Mouse (Mus musculus) MN1 (cell line): ENCODE data around the gene Aip.

Experiments used
- DNase-seq: peaks from one replicate; pipeline ENCODE4 v3.0.0-alpha.2; 2016; ENCODE audit warnings: low spot score

Gene Aip

GRCm38 (mm10) chr19:4113186-4113805 is 12.4 kb downstream of the Aip start:
- DNase-seq, result peak; percentile 92

GRCm38 (mm10) chr19:4112063-4112960 is 13.3 kb downstream of the Aip start:
- no peak for DNase-seq

- no peak for DNase-seq
Measured at GRCm38 (mm10) chr19:4108535-4108934, 17.1 kb downstream of the Aip start.

GRCm38 (mm10) chr19:4106654-4107053 is 19.0 kb downstream of the Aip start:
- DNase-seq, result no peak

GRCm38 (mm10) chr19:4104675-4105194 is 20.9 kb downstream of the Aip start:
- DNase-seq, result no peak

GRCm38 (mm10) chr19:4103792-4104191 is 21.9 kb downstream of the Aip start:
- no peak for DNase-seq

- no peak for DNase-seq
Measured at GRCm38 (mm10) chr19:4103294-4103693, 22.4 kb downstream of the Aip start.

- no peak for DNase-seq
Measured at GRCm38 (mm10) chr19:4102626-4103025, 23.0 kb downstream of the Aip start.

GRCm38 (mm10) chr19:4102049-4102448 is 23.6 kb downstream of the Aip start:
- no peak for DNase-seq

- DNase-seq, result peak; percentile 45
Measured at GRCm38 (mm10) chr19:4101466-4101865, 24.2 kb downstream of the Aip start.

- peak; percentile 48 for DNase-seq
Measured at GRCm38 (mm10) chr19:4100718-4101261, 24.9 kb downstream of the Aip start.

GRCm38 (mm10) chr19:4099837-4100717 is 25.6 kb downstream of the Aip start, which contains the start of gene Pitpnm1:
Gene Pitpnm1, plus strand, starts transcription at chr19:4099998.
- peak; percentile 60 for DNase-seq

- peak; percentile 92 for DNase-seq
Measured at GRCm38 (mm10) chr19:4099056-4099455, 26.6 kb downstream of the Aip start.

- no peak for DNase-seq
Measured at GRCm38 (mm10) chr19:4098426-4098825, 27.2 kb downstream of the Aip start.

- DNase-seq, result peak; percentile 71
Measured at GRCm38 (mm10) chr19:4097441-4097825, 28.2 kb downstream of the Aip start.

- DNase-seq, result peak; percentile 97
Measured at GRCm38 (mm10) chr19:4096642-4097440, 28.8 kb downstream of the Aip start, which contains the start of gene Cdk2ap2. Gene Cdk2ap2, plus strand, starts transcription at chr19:4097182.

GRCm38 (mm10) chr19:4095802-4096201 is 29.9 kb downstream of the Aip start:
- DNase-seq, result no peak

GRCm38 (mm10) chr19:4094774-4095303 is 30.8 kb downstream of the Aip start:
- no peak for DNase-seq

GRCm38 (mm10) chr19:4094348-4094747 is 31.3 kb downstream of the Aip start:
- no peak for DNase-seq

- no peak for DNase-seq
Measured at GRCm38 (mm10) chr19:4093772-4094171, 31.9 kb downstream of the Aip start.

- no peak for DNase-seq
Measured at GRCm38 (mm10) chr19:4092750-4093149, 32.9 kb downstream of the Aip start.
